Mouse (Mus musculus) liver, embryonic 14.5 days (tissue): ENCODE results near the gene Smlr1.

Experiments
- CTCF ChIP-seq: IDR thresholded peaks from 2 replicates; pipeline ENCODE4 v1.5.1; 2016; ENCODE audit warnings: antibody characterized with exemption, low read depth, control low read depth
- EP300 ChIP-seq: IDR thresholded peaks from 2 replicates; pipeline ENCODE4 v1.6.1; 2016; ENCODE audit warnings: antibody characterized with exemption, low read depth

DNA sequence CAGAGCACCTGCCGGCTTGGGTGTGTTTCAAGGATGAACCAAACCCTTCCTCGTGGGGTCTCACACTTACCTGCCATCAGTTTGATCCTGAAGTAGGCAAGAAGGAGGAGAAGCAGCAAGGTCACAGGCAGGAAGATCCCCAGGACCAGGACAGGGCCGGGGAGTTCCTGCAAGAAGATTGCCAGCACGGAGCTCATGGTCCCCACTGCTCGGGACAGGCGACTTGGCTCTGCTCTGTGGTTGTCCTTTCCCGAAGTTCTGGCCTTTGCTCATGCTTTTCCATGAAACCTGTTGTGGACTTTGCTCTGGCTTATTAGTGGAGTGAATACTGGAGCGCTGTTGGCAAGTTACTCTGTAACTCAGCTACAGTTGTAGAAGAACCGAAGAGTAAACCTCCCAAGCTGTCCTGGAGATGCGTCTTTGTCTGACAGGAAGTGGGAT lies at the start of gene Smlr1:
- TF ChIP-seq CTCF: no peak
- no peak for TF ChIP-seq EP300
